Mouse (Mus musculus): Measurements from ENCODE around the gene 3110082J24Rik. TPM values are rescaled to one million over a fixed set of nuclear protein-coding genes. Genes with fewer than 3 reads are reported as not detected.

3110082J24Rik gene
- not detected for polyA plus RNA-seq (2014; fragmentation: Illumina TruSeq; extraction: RNeasy Lipid Tissue Mini Kit (QIAGEN cat#74804))

GRCm38 (mm10) chr5:30105668-30106300, at the start of gene 3110082J24Rik:
Gene 3110082J24Rik (minus strand): TSS chr5:30106086.

GRCm38 (mm10) chr5:30154474-30155394, 48.8 kb upstream of the 3110082J24Rik start, which contains the start of the genes Hadha and Hadhb:
Gene Hadha (minus strand): TSS chr5:30155162.
Gene Hadhb (plus strand): TSS chr5:30155248.

GRCm38 (mm10) chr5:30104841-30105667, 832 bp downstream of the 3110082J24Rik start, which contains the start of gene Garem2:
Gene Garem2 (plus strand): TSS chr5:30105161.

GRCm38 (mm10) chr5:30072825-30073821, 32.8 kb downstream of the 3110082J24Rik start, which contains the start of gene Tyms:
Gene Tyms (minus strand): TSS chr5:30073617.

Other genes starting within 250 kb of the 3110082J24Rik start
- 1.1 TPM for gene Il6, start 93.0 kb downstream of the 3110082J24Rik start, polyA plus RNA-seq (2014; fragmentation: Illumina TruSeq; extraction: RNeasy Lipid Tissue Mini Kit (QIAGEN cat#74804))
- 38.6 TPM for gene Tyms, start 32.5 kb downstream of the 3110082J24Rik start, polyA plus RNA-seq (2014; fragmentation: Illumina TruSeq; extraction: RNeasy Lipid Tissue Mini Kit (QIAGEN cat#74804))
- gene Garem2, start 925 bp downstream of the 3110082J24Rik start, polyA plus RNA-seq (2014; fragmentation: Illumina TruSeq; extraction: RNeasy Lipid Tissue Mini Kit (QIAGEN cat#74804)): not detected
- 269 TPM for gene Hadha, start 49.1 kb upstream of the 3110082J24Rik start, polyA plus RNA-seq (2014; fragmentation: Illumina TruSeq; extraction: RNeasy Lipid Tissue Mini Kit (QIAGEN cat#74804))
- gene Hadhb, start 49.2 kb upstream of the 3110082J24Rik start, polyA plus RNA-seq (2014; fragmentation: Illumina TruSeq; extraction: RNeasy Lipid Tissue Mini Kit (QIAGEN cat#74804)): 775 TPM
- gene Adgrf3, start 99.6 kb upstream of the 3110082J24Rik start, polyA plus RNA-seq (2014; fragmentation: Illumina TruSeq; extraction: RNeasy Lipid Tissue Mini Kit (QIAGEN cat#74804)): not detected
- 40.1 TPM for gene Selenoi, start 126.5 kb upstream of the 3110082J24Rik start, polyA plus RNA-seq (2014; fragmentation: Illumina TruSeq; extraction: RNeasy Lipid Tissue Mini Kit (QIAGEN cat#74804))
- 1.5 TPM for gene Drc1, start 175.3 kb upstream of the 3110082J24Rik start, polyA plus RNA-seq (2014; fragmentation: Illumina TruSeq; extraction: RNeasy Lipid Tissue Mini Kit (QIAGEN cat#74804))

Measured in ovary, adult 10 weeks (tissue).